Mouse (Mus musculus): ENCODE measurements around the gene Unc45a.
"Not testable (repeated sequence)": the region's sequence is repeated elsewhere in the genome, so short reads cannot be mapped to it uniquely, and the experiment has no call there.

Gene Unc45a

DNA sequence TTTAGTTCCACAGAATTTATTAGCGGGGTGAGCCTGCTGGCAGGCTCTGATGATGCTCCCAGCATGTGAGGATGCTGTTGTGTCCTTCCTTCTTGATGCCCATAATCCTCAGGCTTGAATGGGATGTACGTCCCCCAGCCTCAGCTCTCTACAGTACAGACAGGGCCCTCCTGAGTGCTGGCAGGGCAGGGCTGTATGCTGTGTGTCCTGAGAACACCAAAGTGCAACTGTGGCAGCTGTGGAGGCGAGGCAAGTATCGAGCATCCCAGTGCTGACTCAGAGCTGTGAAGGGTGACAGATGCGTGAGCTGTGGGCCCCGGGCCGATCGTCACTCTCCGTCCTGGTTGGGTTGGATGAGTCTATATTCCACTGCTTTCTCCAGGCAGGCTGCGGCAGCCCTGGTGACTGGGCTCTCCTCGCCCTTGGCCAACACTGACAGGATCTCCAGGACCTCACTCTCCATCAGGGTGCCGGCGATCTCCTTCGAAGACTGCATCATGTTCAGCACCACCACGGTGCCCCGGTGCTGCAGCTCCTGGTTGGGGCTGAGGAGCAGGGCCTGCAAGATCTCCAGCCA is 15.4 kb downstream of the Unc45a start:
- DNase-seq (ENCODE audit: low spot score): no peak

DNA sequence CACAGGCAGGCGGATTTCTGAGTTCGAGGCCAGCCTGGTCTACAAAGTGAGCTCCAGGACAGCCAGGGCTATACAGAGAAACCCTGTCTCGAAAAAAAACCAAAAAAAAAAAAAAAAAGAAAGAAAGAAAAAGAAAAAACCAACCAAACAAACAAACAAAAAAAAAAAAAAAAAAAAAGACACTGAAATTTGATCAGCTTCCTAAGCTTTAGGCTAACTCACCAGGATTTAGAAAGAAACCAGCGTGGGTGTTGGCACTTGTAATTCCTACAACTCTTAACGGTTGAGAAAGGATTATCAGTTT is 16.0 kb downstream of the Unc45a start:
- DNase-seq (ENCODE audit: low spot score): not testable (repeated sequence)

DNA sequence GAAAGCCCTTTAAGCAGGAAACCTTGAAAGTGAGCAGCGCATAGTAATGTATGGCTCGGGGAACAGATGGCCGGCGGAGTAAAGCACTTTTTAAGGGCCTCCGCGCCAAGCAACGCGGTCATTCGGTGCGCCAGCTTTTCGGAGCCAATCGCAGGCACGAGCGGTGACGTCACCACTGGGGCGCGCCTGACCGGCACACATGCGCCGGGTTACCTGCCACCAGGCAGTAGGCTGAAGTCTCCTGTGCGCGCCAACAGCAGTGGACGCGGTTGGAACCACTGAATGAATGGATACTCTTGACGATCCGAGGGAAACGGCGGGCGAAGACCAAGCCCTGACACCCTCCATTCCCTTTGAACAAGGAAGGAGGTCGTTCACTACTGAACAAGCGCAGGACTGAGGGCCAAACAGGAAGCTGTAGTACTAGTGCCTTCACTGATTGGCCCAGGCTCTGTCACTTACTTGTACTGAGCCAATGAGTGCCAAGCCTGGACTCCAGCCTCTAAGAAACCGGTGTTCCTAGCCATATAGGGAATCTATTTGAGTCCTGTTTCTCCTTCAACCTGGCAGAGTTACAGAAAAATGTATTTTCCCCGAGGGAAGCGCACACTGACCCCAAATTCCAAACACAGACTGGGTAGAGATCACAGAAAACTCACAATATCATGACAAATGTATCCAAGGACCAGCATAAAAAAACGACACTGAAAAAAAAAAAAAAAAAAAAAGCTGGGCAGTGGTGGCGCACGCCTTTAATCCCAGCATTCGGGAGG is 16.6 kb downstream of the Unc45a start, which contains the start of gene Rccd1:
Gene Rccd1, minus strand, starts transcription at position 412 of the 773 bp plus-strand sequence.
- peak; percentile 94 for DNase-seq (ENCODE audit: low spot score)

DNA sequence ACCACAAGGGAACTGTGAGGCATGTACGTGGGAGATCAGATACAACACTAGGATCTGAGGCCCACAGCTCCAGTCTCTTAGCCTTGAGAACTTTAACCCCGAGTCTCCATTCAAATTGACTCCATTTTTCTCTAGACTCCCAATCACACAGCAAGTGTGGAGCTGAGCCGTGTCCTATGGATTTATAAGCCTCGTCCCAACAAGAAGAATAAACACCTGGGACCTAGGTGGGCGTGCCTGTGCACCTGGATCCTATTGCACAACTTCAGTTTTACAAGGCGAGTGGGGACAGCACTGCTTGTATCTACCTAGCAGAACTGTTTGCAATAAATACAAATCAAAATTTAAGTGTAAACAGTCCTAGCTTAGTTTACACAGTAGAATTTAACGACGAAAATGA is 17.5 kb downstream of the Unc45a start:
- DNase-seq (ENCODE audit: low spot score): no peak

DNA sequence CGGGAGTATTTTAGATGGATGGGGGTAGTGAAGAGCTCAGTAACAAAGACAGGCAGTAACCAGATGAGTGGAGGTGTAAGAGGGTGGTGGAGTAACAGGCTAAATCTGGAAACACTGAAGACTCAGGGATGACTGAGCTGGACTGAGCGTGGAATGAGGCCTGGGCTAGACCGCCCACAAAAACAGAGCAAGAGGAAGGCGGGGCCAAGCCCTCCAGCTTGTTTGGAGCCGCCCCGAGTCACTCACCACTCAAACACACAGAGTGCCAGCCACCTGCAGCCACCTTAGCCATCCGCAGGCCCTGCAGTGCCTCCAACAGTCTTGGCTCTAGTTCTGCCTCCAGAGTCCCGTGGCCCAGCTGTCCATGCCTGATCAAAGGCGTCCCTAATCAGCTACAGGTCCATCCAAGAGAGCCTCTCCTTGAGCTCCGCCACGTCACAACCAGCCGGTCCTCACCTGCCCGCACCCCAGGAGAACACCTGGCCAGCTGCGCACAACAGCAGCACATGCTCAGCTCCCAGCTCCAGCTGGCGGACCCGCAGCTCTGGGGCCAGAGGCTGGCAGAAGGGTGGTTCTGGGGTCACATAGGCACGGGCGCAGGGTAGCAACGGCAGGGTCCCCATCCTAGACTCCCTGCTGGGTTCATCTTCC is 20.8 kb downstream of the Unc45a start:
- no peak for DNase-seq (ENCODE audit: low spot score)

DNA sequence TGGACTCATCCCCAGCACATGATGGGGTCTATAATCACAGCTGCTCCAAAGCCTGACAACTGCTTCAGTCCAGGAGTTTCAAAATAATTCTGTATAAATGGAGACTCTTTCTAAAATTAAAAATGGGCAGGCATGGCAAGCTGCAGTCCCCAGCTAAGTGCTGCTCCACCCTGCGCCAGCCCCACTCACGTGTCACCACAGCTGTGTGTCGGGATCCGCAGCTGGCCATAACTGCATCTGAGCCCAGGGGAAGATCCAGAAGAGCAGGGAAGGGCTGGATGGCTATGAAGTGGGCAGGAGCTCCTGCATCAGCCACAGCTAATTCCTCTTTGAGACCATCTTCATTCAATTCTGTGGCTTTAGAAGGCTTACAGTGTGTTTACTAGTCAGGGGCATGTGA is 22.1 kb downstream of the Unc45a start:
- DNase-seq (ENCODE audit: low spot score): no peak

DNA sequence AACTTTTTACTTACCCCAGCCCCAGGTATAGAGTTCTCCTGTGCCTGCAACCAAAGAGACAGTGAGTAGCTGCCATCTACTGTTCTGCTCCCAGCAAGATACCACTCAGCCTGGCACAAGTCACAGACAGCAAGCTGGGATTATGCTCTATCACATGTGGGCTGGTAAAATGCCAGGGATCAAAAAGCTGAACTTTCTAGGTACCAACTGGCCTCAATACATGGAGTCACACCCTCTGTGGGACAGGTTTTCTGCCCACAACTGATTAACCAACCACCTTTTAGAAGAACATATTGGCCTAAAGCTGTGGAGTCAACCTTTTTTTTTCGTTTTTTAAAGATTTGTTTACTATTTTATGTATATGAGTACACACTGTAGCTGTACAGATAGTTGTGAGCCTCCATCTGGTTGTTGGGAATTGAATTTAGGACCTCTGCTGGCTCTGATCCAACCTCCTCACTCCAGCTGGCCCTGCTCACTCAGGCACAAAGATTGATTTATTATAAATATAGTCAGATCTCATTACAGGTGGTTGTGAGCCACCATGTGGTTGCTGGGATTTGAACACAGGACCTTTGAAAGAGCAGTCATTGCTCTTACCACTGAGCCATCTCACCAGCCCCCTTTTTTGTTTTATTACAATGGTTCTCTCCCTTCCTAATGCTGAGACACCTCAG is 23.2 kb downstream of the Unc45a start:
- no peak for DNase-seq (ENCODE audit: low spot score)

DNA sequence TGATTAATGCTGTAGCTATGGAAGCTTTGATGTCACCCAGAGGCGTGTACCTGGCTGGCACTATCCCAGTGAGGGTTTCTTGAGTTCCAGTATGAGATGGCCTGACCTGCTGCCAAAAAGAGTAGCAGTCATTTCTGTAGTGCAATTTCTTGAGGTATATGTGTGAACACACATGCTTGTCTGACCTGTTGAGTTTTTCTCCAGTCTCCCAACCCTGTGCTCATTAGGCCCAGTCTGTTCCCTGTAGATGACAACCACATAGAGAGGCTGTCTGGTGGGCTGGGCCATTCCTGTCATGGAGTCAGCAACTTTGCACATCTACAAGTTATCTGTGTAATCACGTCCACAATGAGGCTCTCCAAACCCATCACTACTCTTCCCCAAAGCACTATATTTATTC is 25.1 kb downstream of the Unc45a start:
- DNase-seq (ENCODE audit: low spot score): no peak

DNA sequence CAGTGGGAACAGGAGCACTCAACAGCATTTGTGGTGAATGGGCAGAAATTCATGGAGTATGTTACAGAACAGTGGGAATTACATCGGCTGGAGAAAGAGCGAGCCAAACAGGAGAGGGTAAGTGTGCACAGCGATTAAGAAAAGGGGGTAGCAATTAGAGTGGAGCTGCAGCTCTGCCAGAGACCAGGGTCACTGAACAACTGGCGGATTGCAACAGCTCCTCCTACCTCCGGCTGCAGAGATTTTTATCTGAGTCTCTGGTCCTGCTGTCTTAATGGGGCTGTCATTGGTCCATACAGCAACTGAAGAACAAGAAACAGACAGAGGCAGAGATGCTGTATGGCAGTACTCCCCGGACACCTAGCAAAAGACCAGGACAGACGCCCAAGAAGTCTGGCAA is 30.0 kb downstream of the Unc45a start:
- no peak for DNase-seq (ENCODE audit: low spot score)

DNA sequence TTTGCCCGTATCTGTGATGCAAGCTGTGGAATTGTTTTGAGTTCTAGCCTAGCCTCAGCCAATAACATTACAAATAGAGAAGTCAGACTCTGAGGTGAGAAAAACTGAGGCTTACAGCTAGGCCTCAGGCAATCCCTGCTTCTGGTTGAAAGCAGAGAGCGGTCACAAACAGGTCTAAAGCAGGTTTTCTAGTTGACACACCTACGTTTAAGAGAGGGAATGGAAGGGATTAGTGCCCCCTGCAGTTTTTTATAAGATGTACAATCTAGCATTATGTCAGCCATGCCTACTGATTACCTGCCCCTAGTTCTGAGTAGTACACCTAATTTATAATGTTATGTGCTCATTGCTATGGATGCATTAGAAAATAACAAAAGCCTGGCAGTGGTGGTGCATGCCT is 33.0 kb downstream of the Unc45a start:
- no peak for DNase-seq (ENCODE audit: low spot score)

DNA sequence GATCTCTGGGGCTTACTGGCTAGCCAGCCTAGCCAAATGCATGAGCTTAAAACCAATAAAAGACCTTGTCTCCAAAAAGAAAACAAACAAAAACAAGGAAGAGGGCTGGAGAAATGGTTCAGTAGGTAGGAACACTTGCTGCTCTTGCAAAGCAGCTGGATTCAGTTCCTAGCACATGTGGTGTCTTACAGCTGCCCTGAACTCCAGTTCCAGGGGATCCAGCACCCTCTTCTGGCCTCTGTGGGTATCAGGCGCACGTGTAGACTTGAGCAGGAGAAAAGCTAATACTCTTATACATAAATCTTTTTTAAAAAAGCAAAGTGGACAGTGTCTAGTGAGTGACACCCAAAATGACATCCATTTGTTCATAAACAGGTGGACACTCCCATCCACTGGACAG is 39.3 kb downstream of the Unc45a start:
- no peak for DNase-seq (ENCODE audit: low spot score)

DNA sequence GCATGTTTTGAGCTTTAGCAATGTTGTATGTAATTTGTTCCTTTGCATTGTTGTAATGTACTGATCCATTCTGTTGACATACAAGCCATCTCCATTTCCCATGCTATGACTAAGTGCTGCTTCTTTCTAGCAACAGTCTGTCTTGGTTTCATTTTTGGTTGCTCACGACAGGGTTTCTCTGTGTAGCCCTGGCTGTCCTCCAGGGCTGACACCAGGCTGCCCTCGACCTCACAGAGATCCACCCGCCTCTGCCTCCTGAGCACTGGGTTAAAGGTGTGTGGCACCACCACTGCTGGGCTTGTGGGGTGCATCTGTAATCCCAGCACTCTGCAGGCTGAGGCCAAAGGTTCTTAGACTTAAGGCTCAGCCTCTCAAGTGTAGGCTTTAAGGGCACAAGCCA is 41.2 kb downstream of the Unc45a start:
- no peak for DNase-seq (ENCODE audit: low spot score)

DNA sequence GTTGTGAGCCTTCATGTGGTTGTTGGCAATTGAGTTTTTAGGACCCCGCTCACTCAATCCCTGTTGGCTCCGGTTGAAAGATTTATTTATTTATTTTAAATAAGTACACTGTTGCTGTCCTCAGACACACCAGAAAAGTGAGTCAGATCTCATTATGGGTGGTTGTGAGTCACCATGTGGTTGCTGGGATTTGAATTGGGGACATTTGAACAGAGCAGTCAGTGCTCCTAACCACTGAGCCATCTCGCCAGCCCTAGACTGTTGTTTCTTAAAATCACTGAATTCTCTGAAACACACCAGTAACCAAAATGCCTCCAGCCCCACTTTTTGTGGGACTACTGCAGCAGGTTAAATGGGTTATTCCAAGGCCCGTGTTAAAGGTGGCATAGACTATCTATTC is 42.1 kb downstream of the Unc45a start:
- no peak for DNase-seq (ENCODE audit: low spot score)

DNA sequence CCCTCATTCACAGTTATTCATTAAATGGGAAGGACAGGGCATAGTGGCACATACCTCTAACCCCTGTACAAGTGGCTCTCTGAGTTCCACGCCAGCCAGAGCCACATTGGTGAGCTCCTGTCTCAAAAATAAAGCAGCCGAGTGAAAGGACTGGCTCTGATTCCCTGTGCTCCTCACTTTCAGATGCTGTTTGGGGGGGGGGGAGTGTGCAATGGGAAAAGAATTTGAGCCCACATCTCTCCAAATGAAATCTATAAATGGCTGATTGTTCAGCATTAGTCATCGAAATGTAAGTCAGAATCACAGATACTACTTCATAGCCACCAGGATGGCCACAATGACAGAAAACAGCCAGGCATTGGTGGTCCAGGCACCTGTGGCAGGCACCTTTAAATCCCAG is 43.8 kb downstream of the Unc45a start:
- DNase-seq (ENCODE audit: low spot score): no peak

DNA sequence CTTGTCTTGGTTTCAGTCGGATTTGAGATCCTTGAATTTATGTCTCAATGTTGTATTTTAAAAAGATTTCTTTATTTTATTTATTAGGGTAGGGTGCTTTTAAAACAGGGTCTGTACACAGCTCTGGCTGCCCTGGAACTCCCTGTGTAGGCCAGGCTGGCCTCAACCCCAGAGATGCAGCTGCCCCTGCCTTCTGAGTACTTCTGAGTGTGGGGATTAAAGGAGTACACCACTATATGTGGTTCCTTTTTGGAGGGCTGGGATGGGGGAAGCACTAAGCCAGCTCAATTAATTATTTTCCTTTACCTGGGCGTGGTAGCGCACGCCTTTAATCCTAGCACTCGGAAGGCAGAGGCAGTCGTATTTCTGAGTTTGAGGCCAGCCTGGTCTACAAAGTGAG is 44.3 kb downstream of the Unc45a start:
- no peak for DNase-seq (ENCODE audit: low spot score)

DNA sequence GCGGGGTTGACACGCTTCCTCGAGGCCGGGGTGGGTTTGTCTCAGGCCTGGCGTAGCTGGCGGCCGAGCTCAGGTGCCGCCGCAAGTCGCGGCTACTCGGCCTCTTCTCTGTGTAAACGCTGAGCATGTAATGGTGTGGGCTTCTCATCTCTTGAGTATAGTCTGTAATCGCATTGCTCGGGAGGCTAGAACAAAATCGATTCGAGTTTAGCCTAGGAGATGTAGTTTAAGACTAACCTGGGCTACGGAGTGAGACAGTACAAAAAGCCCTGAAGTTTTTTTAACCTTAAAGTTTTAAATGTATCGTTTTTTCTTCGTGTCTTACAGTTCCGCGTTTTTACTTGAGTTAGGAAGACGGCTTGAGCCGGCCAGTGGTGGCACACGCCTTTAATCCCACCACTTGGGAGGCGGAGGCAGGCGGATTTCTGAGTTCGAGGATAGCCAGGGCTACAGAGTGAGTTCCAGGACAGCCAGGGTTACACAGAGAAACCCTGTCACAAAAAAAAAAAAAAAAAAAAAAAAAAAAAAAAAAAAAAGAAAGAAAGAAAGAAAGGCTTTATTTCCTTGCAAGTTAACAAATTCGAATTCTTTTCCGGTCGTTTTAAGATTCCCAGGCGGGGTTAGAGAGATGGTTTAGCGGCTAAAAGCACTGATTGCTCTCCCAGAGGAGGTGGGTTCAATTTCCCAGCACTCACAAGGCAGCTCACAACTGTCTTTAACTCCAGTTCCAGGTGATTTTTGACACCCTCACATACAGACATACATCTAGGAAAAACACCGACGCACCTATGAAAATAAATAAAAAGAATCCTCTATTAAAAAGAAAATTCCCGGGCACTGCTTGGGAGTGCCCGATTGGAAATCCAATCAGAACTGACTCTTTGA is 45.8 kb downstream of the Unc45a start:
- no peak for DNase-seq (ENCODE audit: low spot score)

DNA sequence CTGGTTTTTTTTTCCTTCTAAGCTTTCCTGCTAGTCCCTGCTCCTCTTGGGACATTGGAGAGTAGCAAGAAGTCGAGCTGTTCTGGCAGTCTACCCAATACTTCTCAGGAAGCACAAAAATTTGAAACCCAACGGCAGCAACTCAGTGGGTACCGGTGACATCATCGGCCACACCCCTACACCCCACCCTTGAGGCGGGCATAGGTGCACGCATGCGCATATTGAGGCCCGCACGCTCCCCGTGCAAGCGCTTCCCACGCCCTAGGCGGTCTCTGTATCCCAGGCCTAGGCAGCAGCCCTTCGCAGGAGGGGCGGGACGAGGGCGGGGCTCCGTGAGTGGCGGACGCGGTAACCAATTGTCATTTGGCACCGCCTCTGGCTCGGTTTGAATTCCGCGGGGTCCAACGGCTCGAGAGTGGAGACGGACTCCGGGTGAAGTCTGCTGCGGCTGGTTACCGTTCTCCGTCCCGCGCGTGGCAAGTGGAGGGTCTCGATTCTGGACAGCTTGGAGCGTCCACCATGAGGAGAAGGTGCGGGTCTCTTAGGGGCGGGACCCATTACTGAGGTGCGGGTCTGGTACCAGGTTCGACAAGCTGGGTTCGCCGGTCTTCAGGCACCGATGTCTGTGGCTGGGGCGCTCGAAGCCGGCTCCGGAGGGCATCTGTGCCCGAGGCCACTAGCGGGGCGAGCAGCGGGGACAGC is 46.6 kb downstream of the Unc45a start, which contains the start of gene Prc1:
Gene Prc1, plus strand, starts transcription at position 389 of the 702 bp plus-strand sequence.
- peak; percentile 98 for DNase-seq (ENCODE audit: low spot score)

DNA sequence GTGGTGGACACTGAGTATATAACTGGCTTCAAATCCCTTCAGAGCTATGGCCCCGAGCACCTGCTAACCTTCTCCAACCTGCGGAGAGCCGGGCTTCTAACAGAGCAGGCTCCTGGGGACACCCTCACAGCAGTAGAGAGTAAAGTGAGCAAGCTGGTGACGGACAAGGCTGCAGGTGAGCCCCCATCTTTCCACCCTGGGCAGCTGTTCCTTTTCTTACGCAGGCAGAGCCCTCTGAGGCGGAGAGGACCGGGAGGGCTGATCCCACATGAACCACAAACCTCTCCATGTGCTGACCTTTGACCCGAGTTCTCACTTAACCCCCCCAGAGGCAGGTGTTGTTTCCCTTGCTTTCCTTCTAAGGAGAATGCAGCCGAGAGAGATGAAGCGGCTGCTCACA is 53.1 kb downstream of the Unc45a start:
- DNase-seq (ENCODE audit: low spot score): no peak

DNA sequence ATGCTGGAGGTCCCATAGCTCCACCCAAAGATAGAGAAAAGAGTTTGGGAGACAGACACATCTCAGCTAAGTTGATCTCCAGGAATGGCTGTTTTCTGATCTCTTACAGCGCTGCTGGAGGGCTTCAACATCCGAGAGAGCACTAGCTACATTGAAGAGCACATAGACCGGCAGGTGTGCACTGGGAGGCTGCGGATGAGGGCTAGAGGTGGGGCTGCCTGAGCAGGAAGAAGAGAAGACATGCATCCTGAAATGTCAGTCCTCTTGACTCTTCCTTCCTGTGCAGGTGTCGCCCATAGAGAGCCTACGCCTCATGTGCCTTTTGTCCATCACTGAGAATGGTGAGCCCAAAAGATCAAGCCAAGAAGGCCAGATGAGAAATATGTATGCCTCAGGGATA is 55.1 kb downstream of the Unc45a start:
- DNase-seq (ENCODE audit: low spot score): no peak

DNA sequence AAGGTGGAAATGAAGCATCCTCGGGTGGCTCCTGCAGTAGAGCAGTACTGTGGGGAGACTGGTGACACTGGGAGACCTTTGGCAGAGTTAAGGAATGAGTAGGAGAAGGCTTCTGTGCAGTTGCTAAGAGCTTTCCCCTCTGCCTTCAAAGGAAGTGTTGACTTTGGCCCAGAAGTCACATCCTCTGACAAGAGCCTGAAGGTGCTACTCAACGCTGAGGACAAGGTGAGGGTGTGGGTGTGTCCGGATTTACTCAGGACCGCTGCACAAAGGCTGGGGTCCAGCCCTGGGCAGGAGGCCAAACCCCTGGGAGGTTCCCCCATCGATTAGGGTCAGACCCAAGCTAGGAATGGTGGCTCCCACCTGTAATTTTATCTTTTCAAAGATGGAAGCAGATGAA is 56.4 kb downstream of the Unc45a start:
- no peak for DNase-seq (ENCODE audit: low spot score)

DNA sequence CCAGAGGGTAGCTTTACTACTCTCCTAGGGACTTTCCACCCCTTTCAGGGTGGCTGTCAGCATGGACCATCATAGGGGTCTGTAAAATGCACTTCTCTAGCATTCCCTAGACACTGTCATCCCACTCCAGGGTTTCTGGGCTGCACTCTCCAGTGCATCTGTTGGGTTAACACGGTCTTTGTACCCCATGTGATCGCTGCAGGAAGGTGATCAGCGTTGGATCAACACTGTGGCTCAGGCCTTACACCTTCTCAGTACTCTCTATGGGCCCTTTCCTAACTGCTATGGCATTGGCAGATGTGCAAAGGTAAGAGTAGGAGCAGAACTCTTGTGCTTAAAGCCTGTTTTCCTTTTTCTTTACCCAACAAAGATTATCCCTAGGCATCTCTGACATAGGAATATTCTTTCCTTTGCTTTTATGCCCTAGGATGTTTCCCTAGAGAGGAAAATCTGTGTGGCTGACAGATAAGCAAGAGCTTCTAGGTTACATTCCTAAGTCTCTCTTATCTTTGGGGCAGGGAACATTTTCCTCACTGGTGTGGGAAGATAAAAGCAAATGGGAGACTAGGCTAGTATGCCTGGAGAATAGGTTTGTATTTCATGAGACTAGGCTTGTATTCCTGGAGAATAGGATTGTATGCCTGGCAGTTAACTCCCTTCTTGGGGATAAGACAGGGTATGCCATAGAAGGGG is 57.4 kb downstream of the Unc45a start:
- DNase-seq (ENCODE audit: low spot score): no peak
